Mouse (Mus musculus) inflammation-experienced regulatory T-cells, adult 6 months (primary cell): ENCODE data around the gene Sez6l2. TPM values are rescaled to one million over a fixed set of nuclear protein-coding genes. Genes with fewer than 3 reads are reported as not detected.

Experiments used
- polyA plus RNA-seq, 3 experiments: library from polyadenylated mRNA; unstranded; fragments of 100-300 nt; shearing (Covaris generic); gene quantifications; one replicate each; pipeline ENCODE4 v1.2.1; 2017

Gene Sez6l2
- polyA plus RNA-seq, 3 experiments from 2014 or later: 0.69 to 0.87 (median 0.77) TPM

Other genes with a start within 250 kb of the Sez6l2 start
- gene Coro1a, start 242.8 kb upstream of the Sez6l2 start, polyA plus RNA-seq: 1,000 to 10,000 TPM; 2,119 to 2,488 (median 2,393) TPM
- gene Mapk3, start 191.0 kb upstream of the Sez6l2 start, polyA plus RNA-seq: 10 to 100 TPM; 15.9 to 20.8 (median 17.2) TPM
- gene Gdpd3, start 184.2 kb upstream of the Sez6l2 start, polyA plus RNA-seq: 100 to 1,000 TPM in 2 of 3 experiments, 10 to 100 TPM in 1; 97.0 to 604 (median 276) TPM
- 100 to 1,000 TPM in 1 of 3 experiments, 10 to 100 TPM in 2; 51.9 to 107 (median 70.2) TPM for gene Ypel3, start 173.6 kb upstream of the Sez6l2 start, polyA plus RNA-seq
- 1 to 10 TPM; 2.1 to 3.9 (median 3.7) TPM for gene Tbx6, start 169.1 kb upstream of the Sez6l2 start, polyA plus RNA-seq
- 100 to 1,000 TPM; 118 to 168 (median 129) TPM for gene Ppp4c, start 158.1 kb upstream of the Sez6l2 start, polyA plus RNA-seq
- not detected for gene Fam57b, start 152.9 kb upstream of the Sez6l2 start, polyA plus RNA-seq
- gene 4930451I11Rik, start 118.9 kb upstream of the Sez6l2 start, polyA plus RNA-seq: not detected
- gene Doc2a, start 103.1 kb upstream of the Sez6l2 start, polyA plus RNA-seq: not detected
- 10 to 100 TPM; 11.2 to 19.3 (median 18.2) TPM for gene Hirip3, start 88.6 kb upstream of the Sez6l2 start, polyA plus RNA-seq
- gene Ino80e, start 88.2 kb upstream of the Sez6l2 start, polyA plus RNA-seq: 10 to 100 TPM; 63.0 to 88.4 (median 68.7) TPM
- 10 to 100 TPM; 16.8 to 20.3 (median 19.6) TPM for gene Taok2, start 65.9 kb upstream of the Sez6l2 start, polyA plus RNA-seq
- 10 to 100 TPM; 36.8 to 69.8 (median 47.7) TPM for gene Tmem219, start 27.6 kb upstream of the Sez6l2 start, polyA plus RNA-seq
- 1 to 10 TPM; 6.1 to 7.9 (median 6.3) TPM for gene Kctd13, start 21.7 kb upstream of the Sez6l2 start, polyA plus RNA-seq
- under 1 TPM in 1 of 3 experiments, not detected in 2; 0.34 TPM for gene Asphd1, start 981 bp upstream of the Sez6l2 start, polyA plus RNA-seq
- gene Cdipt, start 25.4 kb downstream of the Sez6l2 start, polyA plus RNA-seq: 100 to 1,000 TPM; 104 to 127 (median 115) TPM
- gene Cdiptos, start 25.5 kb downstream of the Sez6l2 start, polyA plus RNA-seq: 1 to 10 TPM in 2 of 3 experiments, under 1 TPM in 1; 0.91 to 1.8 (median 1.3) TPM
- gene Mvp, start 64.1 kb downstream of the Sez6l2 start, polyA plus RNA-seq: 10 to 100 TPM; 15.2 to 19.7 (median 16.2) TPM
- gene Pagr1b, start 65.9 kb downstream of the Sez6l2 start, polyA plus RNA-seq: not detected
- gene Pagr1a, start 66.8 kb downstream of the Sez6l2 start, polyA plus RNA-seq: 10 to 100 TPM; 34.7 to 44.5 (median 42.6) TPM
- 10 to 100 TPM; 42.5 to 62.2 (median 46.4) TPM for gene Gm42742, start 70.5 kb downstream of the Sez6l2 start, polyA plus RNA-seq
- gene Prrt2, start 70.6 kb downstream of the Sez6l2 start, polyA plus RNA-seq: 1 to 10 TPM in 1 of 3 experiments, under 1 TPM in 1, not detected in 1; 0.97 to 1.1 TPM
- 10 to 100 TPM; 18.6 to 22.4 (median 21.4) TPM for gene Maz, start 76.5 kb downstream of the Sez6l2 start, polyA plus RNA-seq
- 10 to 100 TPM; 11.7 to 94.2 (median 13.8) TPM for gene Kif22, start 91.9 kb downstream of the Sez6l2 start, polyA plus RNA-seq
- gene Zg16, start 136.8 kb downstream of the Sez6l2 start, polyA plus RNA-seq: 1 to 10 TPM in 1 of 3 experiments, not detected in 2; 1.6 TPM
- 100 to 1,000 TPM; 248 to 287 (median 263) TPM for gene AI467606, start 140.8 kb downstream of the Sez6l2 start, polyA plus RNA-seq
- 10 to 100 TPM in 2 of 3 experiments, 1 to 10 TPM in 1; 7.8 to 15.5 (median 15.0) TPM for gene Qprt, start 171.7 kb downstream of the Sez6l2 start, polyA plus RNA-seq
- 100 to 1,000 TPM; 105 to 226 (median 130) TPM for gene Spn, start 187.3 kb downstream of the Sez6l2 start, polyA plus RNA-seq
- 10 to 100 TPM; 43.2 to 56.9 (median 48.7) TPM for gene Cd2bp2, start 245.5 kb downstream of the Sez6l2 start, polyA plus RNA-seq